Mouse (Mus musculus) heart, postnatal 0 days (tissue): ENCODE measurements around the gene Ptpn6.

Experiments used
- CTCF ChIP-seq: IDR thresholded peaks from 2 replicates; pipeline ENCODE4 v1.5.1; 2016; ENCODE audit warnings: antibody characterized with exemption, control low read depth, low read depth
- EP300 ChIP-seq: IDR thresholded peaks from 2 replicates; pipeline ENCODE4 v1.6.1; 2016; ENCODE audit warnings: antibody characterized with exemption, low read depth

DNA sequence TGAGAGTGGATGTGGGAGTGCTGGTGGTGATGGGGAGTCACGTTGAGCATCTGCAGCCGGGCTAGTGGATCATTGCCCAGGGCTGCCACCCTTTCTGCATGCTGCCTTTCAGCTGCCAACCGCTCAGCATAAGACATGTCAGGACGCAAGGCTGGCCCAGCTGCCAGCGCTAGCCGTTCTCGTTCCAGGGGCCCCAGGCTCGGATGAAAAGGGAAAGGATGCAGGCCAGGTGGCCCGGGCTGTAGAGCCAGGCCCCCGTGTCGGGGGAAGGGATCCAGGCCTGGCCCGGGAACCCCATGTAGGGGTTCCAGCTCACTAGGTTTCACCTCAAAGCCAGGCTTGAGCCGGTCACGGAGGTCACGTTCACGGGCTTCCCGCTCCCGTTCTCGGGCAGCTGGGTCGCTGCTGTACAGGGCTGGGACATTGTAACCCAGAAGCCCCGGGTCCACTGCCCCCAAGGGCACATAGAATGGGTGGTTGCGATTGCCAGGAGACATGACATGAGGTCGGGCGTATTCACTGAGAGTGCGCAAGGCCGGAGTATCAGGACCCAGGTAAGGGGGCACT is 6.3 kb upstream of the Ptpn6 start:
- TF ChIP-seq CTCF = no peak
- TF ChIP-seq EP300 = no peak
